ENCODE assay signal across 20 mouse cellular contexts in genomic region chr5:53042771-53043371, GRCm38 (mm10). TPM values are rescaled to one million over a fixed set of nuclear protein-coding genes. Genes with fewer than 3 reads are reported as not detected.
"Had no signal": no experiment of that assay in that cellular context is flagged by ENCODE, and none has a peak within 500 bp of the region (broad histone marks: within the 10 kb centered on the region; RNA-seq: fewer than 3 reads in every experiment).

No protein-coding gene starts in this region.

- DNase-seq: kidney, adult 18-20 months; kidney, postnatal 4 days; left cerebral cortex, postnatal 4 days; right cerebral cortex, adult 18-20 months; right cerebral cortex, postnatal 14 days; right cerebral cortex, postnatal 4 days; spleen, adult 18-20 months; thymus, postnatal 36 days had no signal

- H3K27me3 ChIP-seq: limb, embryonic 15.5 days; lung, embryonic 15.5 days; stomach, embryonic 15.5 days had no signal

- H3K36me3 ChIP-seq: limb, embryonic 12.5 days; limb, embryonic 15.5 days; liver, embryonic 12.5 days; liver, embryonic 15.5 days; lung, embryonic 15.5 days; midbrain, embryonic 12.5 days; midbrain, embryonic 15.5 days; stomach, embryonic 15.5 days had no signal

- H3K9me3 ChIP-seq: limb, embryonic 12.5 days; limb, embryonic 15.5 days; liver, embryonic 12.5 days; liver, embryonic 15.5 days; lung, embryonic 15.5 days; midbrain, embryonic 12.5 days; midbrain, embryonic 15.5 days; stomach, embryonic 15.5 days had no signal

- ATAC-seq: inflammation-experienced regulatory T-cells, adult 6 months; liver, embryonic 12.5 days; midbrain, embryonic 15.5 days had no signal

- H3K4me1 ChIP-seq: limb, embryonic 12.5 days; midbrain, embryonic 12.5 days; stomach, embryonic 15.5 days had no signal

- H3K9ac ChIP-seq: limb, embryonic 12.5 days; limb, embryonic 15.5 days; liver, embryonic 12.5 days; liver, embryonic 15.5 days; lung, embryonic 15.5 days; midbrain, embryonic 12.5 days; midbrain, embryonic 15.5 days; stomach, embryonic 15.5 days had no signal

- H3K4me3 ChIP-seq: limb, embryonic 12.5 days; limb, embryonic 15.5 days; liver, embryonic 12.5 days; liver, embryonic 15.5 days; lung, embryonic 15.5 days; midbrain, embryonic 12.5 days; midbrain, embryonic 15.5 days; stomach, embryonic 15.5 days had no signal

- H3K27ac ChIP-seq: hindbrain, postnatal 0 days; limb, embryonic 12.5 days; limb, embryonic 15.5 days; liver, embryonic 12.5 days; liver, embryonic 15.5 days; lung, embryonic 15.5 days; midbrain, embryonic 12.5 days; midbrain, embryonic 15.5 days; stomach, embryonic 15.5 days had no signal

- H3K4me2 ChIP-seq: limb, embryonic 12.5 days; limb, embryonic 15.5 days; liver, embryonic 12.5 days; liver, embryonic 15.5 days; lung, embryonic 15.5 days; midbrain, embryonic 12.5 days; midbrain, embryonic 15.5 days; stomach, embryonic 15.5 days had no signal

RNA-seq across cellular contexts. Expression of gene Slc34a2, which starts 5.0 kb away (rescaled TPM):
- polyA plus RNA-seq: inflammation-experienced regulatory T-cells, adult 6 months; limb, embryonic 12.5 days; liver, embryonic 12.5 days; midbrain, embryonic 12.5 days; neural tube, embryonic 11.5 days; neural tube, embryonic 14.5 days had no signal
